In the genomic region with DNA sequence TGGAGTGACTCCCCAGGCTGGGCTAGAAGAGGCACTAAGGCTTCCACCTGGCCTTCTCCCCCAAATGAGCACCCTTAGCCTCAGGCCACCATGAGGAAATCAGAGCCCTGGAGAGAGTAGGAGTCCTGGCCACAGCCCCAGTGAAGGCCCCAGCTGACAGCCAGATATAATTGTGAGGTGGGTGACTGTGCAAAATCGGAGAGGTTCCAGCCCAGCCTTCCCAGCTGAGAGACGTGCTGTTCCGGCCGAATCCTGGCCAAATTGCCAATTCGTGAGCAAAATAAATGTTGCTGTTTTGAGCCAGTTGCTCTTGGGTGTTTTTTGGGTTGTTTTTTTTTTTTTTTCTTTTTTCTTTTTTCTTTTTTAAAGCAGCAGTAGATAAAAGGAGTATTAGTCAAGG, we compare ENCODE assay signal across 10 mouse cellular contexts.
DNase-seq lines count a peak whose midpoint lies in the region; ATAC-seq and TF ChIP-seq lines count a peak whose summit lies in the region.
"Had no signal": no experiment of that assay in that cellular context is flagged by ENCODE, and none has a peak within 500 bp of the region (broad histone marks: within the 10 kb centered on the region; RNA-seq: fewer than 3 reads in every experiment).

No protein-coding gene starts in this region.

- TF ChIP-seq CTCF in intestine, postnatal 0 days (IDR thresholded peaks at IDR 0.05; ENCODE audit: low read depth): no peak

- no peak overlapping the region for H3K4me3 ChIP-seq in forebrain, embryonic 12.5 days (replicated peaks)
- no peak overlapping the region for H3K4me3 ChIP-seq in intestine, postnatal 0 days (ENCODE audit: low read depth, low read length)
- H3K4me3 ChIP-seq: embryonic facial prominence, embryonic 13.5 days had no signal

- no peaks in the 10 kb centered on the region for H3K4me1 ChIP-seq in forebrain, embryonic 12.5 days
- no peaks in the 10 kb centered on the region for H3K4me1 ChIP-seq in intestine, postnatal 0 days (replicated peaks; ENCODE audit: control insufficient read depth, insufficient read depth, low read length)
- H3K4me1 ChIP-seq: embryonic facial prominence, embryonic 13.5 days had no signal

- no peaks in the 10 kb centered on the region for H3K9me3 ChIP-seq in forebrain, embryonic 12.5 days
- no peaks in the 10 kb centered on the region for H3K9me3 ChIP-seq in intestine, postnatal 0 days (ENCODE audit: control insufficient read depth)
- H3K9me3 ChIP-seq: embryonic facial prominence, embryonic 13.5 days had no signal

- peak; percentile 10 for DNase-seq in adrenal gland, postnatal 14 days
- no peak for DNase-seq in adrenal gland, postnatal 36 days
- peak; percentile 26 for DNase-seq in layer of hippocampus, adult 11-12 months (ENCODE audit: low spot score)
- no peak for DNase-seq in layer of hippocampus, adult 9-10 months (ENCODE audit: low spot score)
- DNase-seq in layer of hippocampus, postnatal 14 days (ENCODE audit: low spot score in 2 of 2): peak; percentile 58 to 74
- DNase-seq in right cerebral cortex, postnatal 36 days (ENCODE audit: low spot score in 2 of 2): peak; percentile 41 to 60

- ATAC-seq in forebrain, embryonic 12.5 days (ENCODE audit: low FRiP score): no peak
- ATAC-seq in intestine, postnatal 0 days: no peak

- WGBS in forebrain, embryonic 12.5 days: 96% methylated on average over 5 of the region's 5 CpGs
- 80% methylated on average over 5 of the region's 5 CpGs for WGBS in intestine, postnatal 0 days

- no peaks in the 10 kb centered on the region for H3K27me3 ChIP-seq in forebrain, embryonic 12.5 days
- no peaks in the 10 kb centered on the region for H3K27me3 ChIP-seq in intestine, postnatal 0 days (replicated peaks; ENCODE audit: control insufficient read depth, insufficient read depth, low read length)
- H3K27me3 ChIP-seq: embryonic facial prominence, embryonic 13.5 days had no signal

- H3K36me3 ChIP-seq in forebrain, embryonic 12.5 days (replicated peaks): no peaks in the 10 kb centered on the region
- H3K36me3 ChIP-seq in intestine, postnatal 0 days (ENCODE audit: control insufficient read depth, insufficient read depth): no peaks in the 10 kb centered on the region
- H3K36me3 ChIP-seq: embryonic facial prominence, embryonic 13.5 days had no signal

- no peak overlapping the region for H3K9ac ChIP-seq in forebrain, embryonic 12.5 days
- H3K9ac ChIP-seq in intestine, postnatal 0 days (ENCODE audit: low read depth, low read length): no peak overlapping the region
- H3K9ac ChIP-seq: embryonic facial prominence, embryonic 13.5 days had no signal

- H3K4me2 ChIP-seq in forebrain, embryonic 12.5 days: no peak overlapping the region
- H3K4me2 ChIP-seq in intestine, postnatal 0 days (replicated peaks; ENCODE audit: low read depth): no peak overlapping the region
- H3K4me2 ChIP-seq: embryonic facial prominence, embryonic 13.5 days had no signal

- H3K27ac ChIP-seq in forebrain, embryonic 12.5 days: no peak overlapping the region
- no peak overlapping the region for H3K27ac ChIP-seq in intestine, postnatal 0 days (ENCODE audit: low read depth, low read length)
- H3K27ac ChIP-seq: embryonic facial prominence, embryonic 13.5 days; macrophage had no signal

Comparison
In these comparisons a context has a peak if more than half of its experiments do, and no peak if none do; other contexts are left out.
1. DNase-seq: peak in adrenal gland, postnatal 14 days (single experiment), layer of hippocampus, adult 11-12 months (single experiment), layer of hippocampus, postnatal 14 days (2 of 2) and right cerebral cortex, postnatal 36 days (2 of 2); none in adrenal gland, postnatal 36 days (0 of 2) and layer of hippocampus, adult 9-10 months (single experiment).